Mouse (Mus musculus): ENCODE data around the gene Gpt2.

DNA sequence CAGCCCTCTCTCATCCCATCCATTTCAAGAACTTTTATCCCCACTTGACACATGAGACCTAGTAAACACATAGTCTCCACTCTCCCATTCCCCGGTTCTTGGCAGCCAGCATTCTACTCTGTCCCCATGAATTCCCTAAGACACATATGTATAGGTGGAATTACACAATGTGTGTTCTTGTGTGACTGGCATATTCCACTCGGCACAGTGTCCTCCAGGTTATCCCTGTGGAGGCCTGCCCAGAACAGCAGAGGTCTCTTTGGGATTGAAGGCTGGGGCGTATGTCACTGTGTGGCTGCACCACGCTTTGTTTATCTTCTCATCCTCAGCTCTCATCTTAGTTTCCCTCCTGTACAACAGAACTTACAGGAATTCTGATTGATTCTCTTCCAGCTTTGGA is 28.2 kb downstream of the Gpt2 start:
- TF ChIP-seq ZC3H11A (IDR thresholded peaks at IDR 0.05; ENCODE audit: borderline replicate concordance, low read depth, low read length) = no peak
- TF ChIP-seq MAFK (IDR thresholded peaks at IDR 0.05; ENCODE audit: insufficient read depth, low read depth, low read length) = no peak
- no peak for TF ChIP-seq CHD2 (IDR thresholded peaks at IDR 0.05; ENCODE audit: low read depth, low read length)
- TF ChIP-seq ZNF384 (IDR thresholded peaks at IDR 0.05; ENCODE audit: low read depth, low read length) = no peak
- no peak for TF ChIP-seq HCFC1 (IDR thresholded peaks at IDR 0.05; ENCODE audit: borderline replicate concordance, insufficient read depth, low read length)

Data from ES-E14 (cell line).